Mouse (Mus musculus): ENCODE measurements around the gene Bfsp1.

DNA sequence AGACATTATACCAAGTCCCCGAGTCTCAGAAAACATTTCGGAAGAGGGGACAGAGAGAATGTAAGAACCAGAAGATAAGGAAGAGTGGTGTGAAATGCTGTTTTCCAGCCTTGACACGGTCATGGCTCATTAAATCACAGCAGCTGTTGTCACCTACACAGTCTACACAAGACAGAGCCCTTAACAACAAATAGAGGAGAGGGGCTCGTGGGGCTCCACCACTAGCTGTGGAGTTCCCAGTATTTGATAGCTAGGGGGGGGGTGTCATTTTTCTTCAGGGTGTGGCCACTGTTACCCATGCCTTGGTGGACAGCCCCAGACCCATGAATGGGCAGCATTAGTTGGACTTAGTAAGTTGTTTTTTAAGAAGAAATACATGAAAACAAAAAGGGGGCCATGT, 50.7 kb downstream of the Bfsp1 start:
- TF ChIP-seq CTCF (conservative IDR thresholded peaks at IDR 0.05; ENCODE audit: low read length) (no peak), NANOG (IDR thresholded peaks at IDR 0.05; ENCODE audit: borderline replicate concordance, low read length) (no peak)
